Mouse (Mus musculus) R1 (cell line): ENCODE data around the gene Clrn2.

Source experiments
- DNase-seq: peaks from one replicate; pipeline ENCODE4 v3.0.0-alpha.2; 2018; ENCODE audit warnings: low read depth, low spot score

The Clrn2 gene

GRCm38 (mm10) chr5:45449831-45450716 lies 3.5 kb upstream of the Clrn2 start, which contains the start of gene Qdpr:
Qdpr (minus strand) TSS chr5:45450236.
- DNase-seq: peak; percentile 99

- DNase-seq: no peak
These were observed 905 bp downstream of the Clrn2 start for GRCm38 (mm10) chr5:45454456-45454855.

- no peak for DNase-seq
These were observed 19.4 kb downstream of the Clrn2 start for GRCm38 (mm10) chr5:45472880-45473450.

- no peak for DNase-seq
These were observed 20.0 kb downstream of the Clrn2 start for GRCm38 (mm10) chr5:45473521-45473920.

GRCm38 (mm10) chr5:45474215-45474614 lies 20.7 kb downstream of the Clrn2 start:
- peak; percentile 64 for DNase-seq

- no peak for DNase-seq
These were observed 21.2 kb downstream of the Clrn2 start for GRCm38 (mm10) chr5:45474758-45475157.

- no peak for DNase-seq
These were observed 22.2 kb downstream of the Clrn2 start for GRCm38 (mm10) chr5:45475771-45476170.

GRCm38 (mm10) chr5:45476288-45476687 lies 22.7 kb downstream of the Clrn2 start:
- DNase-seq: no peak

GRCm38 (mm10) chr5:45477601-45478000 lies 24.1 kb downstream of the Clrn2 start:
- no peak for DNase-seq

GRCm38 (mm10) chr5:45480066-45480465 lies 26.5 kb downstream of the Clrn2 start:
- DNase-seq: no peak

GRCm38 (mm10) chr5:45481125-45481524 lies 27.6 kb downstream of the Clrn2 start:
- DNase-seq: no peak

GRCm38 (mm10) chr5:45482607-45483006 lies 29.1 kb downstream of the Clrn2 start:
- DNase-seq: no peak

- DNase-seq: no peak
These were observed 30.1 kb downstream of the Clrn2 start for GRCm38 (mm10) chr5:45483654-45484053.

- no peak for DNase-seq
These were observed 38.2 kb downstream of the Clrn2 start for GRCm38 (mm10) chr5:45491776-45492175.

GRCm38 (mm10) chr5:45493191-45494092 lies 39.9 kb downstream of the Clrn2 start, which contains the start of gene Lap3:
Lap3 (plus strand) TSS chr5:45493374.
- peak; percentile 95 for DNase-seq

- DNase-seq: no peak
These were observed 40.7 kb downstream of the Clrn2 start for GRCm38 (mm10) chr5:45494093-45494755.

- peak; percentile 87 for DNase-seq
These were observed 42.0 kb downstream of the Clrn2 start for GRCm38 (mm10) chr5:45495429-45495975.

GRCm38 (mm10) chr5:45496042-45496441 lies 42.5 kb downstream of the Clrn2 start:
- DNase-seq: no peak

- DNase-seq: no peak
These were observed 42.9 kb downstream of the Clrn2 start for GRCm38 (mm10) chr5:45496479-45496878.

GRCm38 (mm10) chr5:45496930-45497550 lies 43.5 kb downstream of the Clrn2 start:
- peak; percentile 51 for DNase-seq

GRCm38 (mm10) chr5:45497564-45497963 lies 44.0 kb downstream of the Clrn2 start:
- no peak for DNase-seq
